Mouse (Mus musculus): Measurements from ENCODE around the gene Nfasc. TPM values are rescaled to one million over a fixed set of nuclear protein-coding genes. Genes with fewer than 3 reads are reported as not detected.
A peak's percentile ranks its signal among the peaks of the same experiment; 100 is the strongest.

Gene Nfasc
- polyA plus RNA-seq, 1 experiment from 2014 or later = 36.1 TPM

DNA sequence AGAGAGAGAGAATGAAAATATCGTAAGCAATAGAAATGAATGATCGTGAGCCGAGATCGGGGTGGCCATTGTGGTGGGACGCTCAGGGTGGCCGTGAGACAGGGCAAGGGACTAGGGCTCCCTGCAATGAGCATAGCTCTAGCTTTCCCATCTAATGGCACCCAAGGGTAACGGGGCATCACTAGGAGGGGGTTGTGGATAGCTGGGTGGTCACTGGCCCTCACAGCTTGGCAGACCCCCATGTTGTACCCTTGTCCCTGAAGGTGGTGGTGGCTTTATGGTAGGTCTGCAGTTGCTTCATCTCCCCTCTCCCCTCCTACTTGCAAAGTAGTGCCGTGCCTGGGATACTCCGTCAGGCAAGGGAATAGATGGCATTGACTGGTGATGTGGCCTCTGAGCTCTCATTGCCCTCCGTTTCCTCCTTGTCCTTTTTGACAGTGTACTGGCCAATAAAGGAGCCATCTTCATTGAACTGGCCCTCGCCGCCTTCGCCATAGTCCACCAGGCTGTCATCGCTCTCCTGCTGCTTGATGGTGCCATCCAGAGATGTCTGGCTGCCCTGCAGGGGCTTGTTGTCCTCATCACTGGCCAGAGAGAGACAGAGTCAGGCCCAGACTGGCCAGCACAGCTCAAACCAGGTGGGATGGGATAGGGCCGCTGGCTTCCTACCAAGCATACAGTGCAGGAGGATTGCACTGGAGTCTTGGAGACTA lies 171.4 kb downstream of the Nfasc start:
- peaks cover 2% of the 10 kb centered on the region; the same call in 1 of the 2 replicates for H3K4me1 ChIP-seq (ENCODE audit: control insufficient read depth, insufficient read depth, low read depth, low read length)
- no peak overlapping the region for H3K9ac ChIP-seq (ENCODE audit: low read depth, low read length)
- no peak overlapping the region for H3K4me2 ChIP-seq (ENCODE audit: low read length)
- H3K36me3 ChIP-seq (ENCODE audit: control insufficient read depth, insufficient read depth, low read length) = peaks cover 3% of the 10 kb centered on the region; the same call in 1 of the 2 replicates
- no peak overlapping the region for H3K4me3 ChIP-seq (ENCODE audit: low read length)
- no peaks in the 10 kb centered on the region for H3K27me3 ChIP-seq (replicated peaks; ENCODE audit: control insufficient read depth, insufficient read depth, low read length)
- no peaks in the 10 kb centered on the region for H3K9me3 ChIP-seq (ENCODE audit: control insufficient read depth, low read length)
- ATAC-seq = no peak
- WGBS = 80% methylated on average over 15 of the region's 15 CpGs
- peak overlapping the region; percentile 44 for H3K27ac ChIP-seq (ENCODE audit: low read depth, low read length)

- Histone ChIP-seq H3K4me3 (ENCODE audit: low read length) (no peak overlapping the region), H3K4me1 (ENCODE audit: control insufficient read depth, insufficient read depth, low read depth, low read length) (peaks cover 2% of the 10 kb centered on the region; the same call in 1 of the 2 replicates), H3K27me3 (replicated peaks; ENCODE audit: control insufficient read depth, insufficient read depth, low read length) (no peaks in the 10 kb centered on the region), H3K27ac (ENCODE audit: low read depth, low read length) (peak overlapping the region; percentile 68), H3K36me3 (ENCODE audit: control insufficient read depth, insufficient read depth, low read length) (peaks cover 3% of the 10 kb centered on the region; the same call in 1 of the 2 replicates), H3K9me3 (ENCODE audit: control insufficient read depth, low read length) (no peaks in the 10 kb centered on the region), H3K9ac (ENCODE audit: low read depth, low read length) (peak overlapping the region; percentile 9; the same call in 1 of the 2 replicates), H3K4me2 (ENCODE audit: low read length) (no peak overlapping the region)
- WGBS = 54% methylated on average over 9 of the region's 9 CpGs
- peak; percentile 12; the same call in 1 of the 2 replicates for ATAC-seq
Observed at GRCm38 (mm10) chr1:132569516-132569915, 172.1 kb downstream of the Nfasc start.

- no peaks in the 10 kb centered on the region for H3K36me3 ChIP-seq (ENCODE audit: control insufficient read depth, insufficient read depth, low read length)
- no peaks in the 10 kb centered on the region for H3K27me3 ChIP-seq (replicated peaks; ENCODE audit: control insufficient read depth, insufficient read depth, low read length)
- no peak overlapping the region for H3K9ac ChIP-seq (ENCODE audit: low read depth, low read length)
- no peak overlapping the region for H3K4me2 ChIP-seq (ENCODE audit: low read length)
- no peak overlapping the region for H3K4me3 ChIP-seq (ENCODE audit: low read length)
- 77% methylated on average over 11 of the region's 11 CpGs for WGBS
- ATAC-seq = no peak
- H3K9me3 ChIP-seq (ENCODE audit: control insufficient read depth, low read length) = no peaks in the 10 kb centered on the region
- no peak overlapping the region for H3K27ac ChIP-seq (ENCODE audit: low read depth, low read length)
- peaks cover 5% of the 10 kb centered on the region for H3K4me1 ChIP-seq (ENCODE audit: control insufficient read depth, insufficient read depth, low read depth, low read length)
Observed at GRCm38 (mm10) chr1:132567336-132568125, 174.1 kb downstream of the Nfasc start.

DNA sequence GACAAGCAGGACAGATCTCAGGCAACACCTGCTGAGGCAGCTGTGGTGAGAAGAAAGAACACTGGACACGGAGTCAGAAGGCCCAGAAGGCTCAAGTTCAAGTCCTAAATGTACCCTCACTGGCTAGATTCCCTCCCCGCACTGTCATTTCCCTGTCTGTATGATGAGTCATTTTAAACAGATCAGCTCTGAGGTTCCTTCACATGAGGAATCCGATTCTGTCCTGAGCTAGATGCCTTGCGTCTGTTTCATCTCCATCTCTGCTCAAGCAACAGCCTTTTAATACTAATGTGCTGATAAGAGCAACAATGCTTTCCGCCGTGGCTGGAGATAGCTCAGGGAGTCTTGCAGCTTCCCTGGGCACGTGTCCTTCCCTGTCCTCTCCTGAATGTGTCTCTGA lies 175.8 kb downstream of the Nfasc start:
- H3K4me1 ChIP-seq (ENCODE audit: control insufficient read depth, insufficient read depth, low read depth, low read length) = peaks cover 12% of the 10 kb centered on the region
- 72% methylated on average over 7 of the region's 7 CpGs for WGBS

DNA sequence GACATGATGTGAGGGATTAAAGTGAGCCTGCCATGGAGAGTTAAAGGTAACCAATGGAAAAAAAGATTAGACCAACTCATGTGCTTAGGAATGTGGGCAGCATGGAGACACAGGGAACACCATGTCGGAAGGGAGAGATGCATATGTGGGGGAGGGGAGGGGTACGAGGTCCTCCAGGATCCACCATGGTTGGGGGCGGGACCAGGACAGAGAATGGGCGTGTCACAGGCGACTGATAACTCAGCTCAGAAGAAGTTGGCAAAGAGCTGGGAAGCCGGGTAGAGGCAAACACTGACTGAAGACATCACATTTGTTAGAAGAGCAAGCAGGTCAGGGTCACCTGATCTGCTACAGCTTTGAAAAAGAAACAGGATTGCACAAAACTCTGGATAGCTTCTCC lies 176.7 kb downstream of the Nfasc start:
- no peaks in the 10 kb centered on the region for H3K27me3 ChIP-seq (replicated peaks; ENCODE audit: control insufficient read depth, insufficient read depth, low read length)
- H3K4me2 ChIP-seq (ENCODE audit: low read length) = no peak overlapping the region
- ATAC-seq = no peak
- no peak overlapping the region for H3K27ac ChIP-seq (ENCODE audit: low read depth, low read length)
- H3K4me1 ChIP-seq (ENCODE audit: control insufficient read depth, insufficient read depth, low read depth, low read length) = peaks cover 10% of the 10 kb centered on the region
- no peak overlapping the region for H3K4me3 ChIP-seq (ENCODE audit: low read length)
- no peaks in the 10 kb centered on the region for H3K9me3 ChIP-seq (ENCODE audit: control insufficient read depth, low read length)
- WGBS = 33% methylated on average over 6 of the region's 6 CpGs
- no peak overlapping the region for H3K9ac ChIP-seq (ENCODE audit: low read depth, low read length)
- H3K36me3 ChIP-seq (ENCODE audit: control insufficient read depth, insufficient read depth, low read length) = no peaks in the 10 kb centered on the region

More for the DNA sequence above, 175.8 kb downstream of the Nfasc start:
- no peaks in the 10 kb centered on the region for H3K36me3 ChIP-seq (ENCODE audit: control insufficient read depth, insufficient read depth, low read length)
- no peaks in the 10 kb centered on the region for H3K9me3 ChIP-seq (ENCODE audit: control insufficient read depth, low read length)
- no peaks in the 10 kb centered on the region for H3K27me3 ChIP-seq (replicated peaks; ENCODE audit: control insufficient read depth, insufficient read depth, low read length)
- H3K4me3 ChIP-seq (ENCODE audit: low read length) = no peak overlapping the region
- no peak for ATAC-seq
- H3K27ac ChIP-seq (ENCODE audit: low read depth, low read length) = peak overlapping the region; percentile 61
- H3K4me2 ChIP-seq (ENCODE audit: low read length) = no peak overlapping the region
- no peak overlapping the region for H3K9ac ChIP-seq (ENCODE audit: low read depth, low read length)

DNA sequence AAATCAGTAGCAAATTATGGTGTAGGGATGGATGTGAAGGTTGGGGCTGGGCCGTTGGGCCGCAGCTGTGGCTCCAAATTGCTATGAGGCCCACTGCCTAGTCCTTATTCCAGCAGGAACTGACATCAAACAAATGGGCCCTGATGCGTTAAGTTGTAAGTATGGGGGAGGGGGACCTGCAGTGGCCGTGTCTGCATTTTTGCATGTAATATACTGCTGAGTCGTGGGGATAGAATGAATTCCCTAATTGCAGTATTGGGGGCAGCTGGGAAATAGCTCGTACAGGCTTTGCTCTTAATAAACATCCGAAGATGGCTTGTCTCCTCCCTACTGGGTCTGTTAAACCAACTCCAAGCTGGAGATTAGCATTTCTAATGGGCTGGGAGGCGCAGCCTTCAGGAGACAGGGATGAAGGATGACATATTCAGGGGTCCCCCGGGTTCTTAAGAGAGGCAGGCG lies 179.2 kb downstream of the Nfasc start:
- ATAC-seq = peak; percentile 22
- Histone ChIP-seq H3K27me3 (replicated peaks; ENCODE audit: control insufficient read depth, insufficient read depth, low read length) (no peaks in the 10 kb centered on the region), H3K4me2 (ENCODE audit: low read length) (no peak overlapping the region), H3K9me3 (ENCODE audit: control insufficient read depth, low read length) (no peaks in the 10 kb centered on the region), H3K27ac (ENCODE audit: low read depth, low read length) (peak overlapping the region; percentile 48), H3K9ac (ENCODE audit: low read depth, low read length) (no peak overlapping the region), H3K4me3 (ENCODE audit: low read length) (no peak overlapping the region), H3K36me3 (ENCODE audit: control insufficient read depth, insufficient read depth, low read length) (no peaks in the 10 kb centered on the region), H3K4me1 (ENCODE audit: control insufficient read depth, insufficient read depth, low read depth, low read length) (peaks cover 24% of the 10 kb centered on the region)
- 13% methylated on average over 10 of the region's 10 CpGs for WGBS

GRCm38 (mm10) chr1:132560907-132561700 lies 180.5 kb downstream of the Nfasc start:
- Histone ChIP-seq H3K9me3 (ENCODE audit: control insufficient read depth, low read length) (no peaks in the 10 kb centered on the region), H3K4me3 (ENCODE audit: low read length) (no peak overlapping the region), H3K27ac (ENCODE audit: low read depth, low read length) (peak overlapping the region; percentile 48), H3K4me1 (ENCODE audit: control insufficient read depth, insufficient read depth, low read depth, low read length) (peaks cover 24% of the 10 kb centered on the region), H3K9ac (ENCODE audit: low read depth, low read length) (no peak overlapping the region), H3K36me3 (ENCODE audit: control insufficient read depth, insufficient read depth, low read length) (no peaks in the 10 kb centered on the region), H3K27me3 (replicated peaks; ENCODE audit: control insufficient read depth, insufficient read depth, low read length) (no peaks in the 10 kb centered on the region), H3K4me2 (ENCODE audit: low read length) (no peak overlapping the region)
- peak; percentile 21; the same call in 1 of the 2 replicates for ATAC-seq
- WGBS = 46% methylated on average over 8 of the region's 8 CpGs

- 0 out of 2 replicates have a peak, but pooled peaks have one; percentile 9 for ATAC-seq
- H3K27ac ChIP-seq (ENCODE audit: low read depth, low read length) = peak overlapping the region; percentile 19; the same call in 1 of the 2 replicates
- no peaks in the 10 kb centered on the region for H3K9me3 ChIP-seq (ENCODE audit: control insufficient read depth, low read length)
- no peak overlapping the region for H3K4me3 ChIP-seq (ENCODE audit: low read length)
- no peak overlapping the region for H3K9ac ChIP-seq (ENCODE audit: low read depth, low read length)
- no peaks in the 10 kb centered on the region for H3K36me3 ChIP-seq (ENCODE audit: control insufficient read depth, insufficient read depth, low read length)
- H3K27me3 ChIP-seq (replicated peaks; ENCODE audit: control insufficient read depth, insufficient read depth, low read length) = no peaks in the 10 kb centered on the region
- 15% methylated on average over 6 of the region's 6 CpGs for WGBS
- H3K4me2 ChIP-seq (ENCODE audit: low read length) = no peak overlapping the region
- peaks cover 24% of the 10 kb centered on the region for H3K4me1 ChIP-seq (ENCODE audit: control insufficient read depth, insufficient read depth, low read depth, low read length)
Observed at GRCm38 (mm10) chr1:132559045-132559444, 182.6 kb downstream of the Nfasc start.

Data from hindbrain, embryonic 16.5 days (tissue).